Mouse (Mus musculus) neural tube, embryonic 11.5 days (tissue): ENCODE data around the gene Zfp937. TPM values are rescaled to one million over a fixed set of nuclear protein-coding genes. Genes with fewer than 3 reads are reported as not detected.
"Not testable (repeated sequence)": the region's sequence is repeated elsewhere in the genome, so short reads cannot be mapped to it uniquely, and the experiment has no call there.

Experiments
- ATAC-seq: fragments of 200-750 bp; cut with Nextera tagmentation; 2 replicates; pipeline ENCODE4 v1.8.0; 2017; ENCODE audit warnings: moderate number of reproducible peaks, mild to moderate bottlenecking, moderate TSS enrichment, moderate library complexity; ENCODE audit not compliant: insufficient read depth, low FRiP score, low TSS enrichment
- DNase-seq: peaks from one replicate; pipeline ENCODE4 v3.0.0-alpha.2; 2015; ENCODE audit warnings: low spot score
- H3K27ac ChIP-seq: fragments of 300-500 bp; sonication (generic); 2 replicates; pipeline ENCODE4 v1.5.1; 2014; ENCODE audit warnings: low read depth, mild to moderate bottlenecking, low read length
- H3K27me3 ChIP-seq: fragments of 300-500 bp; sonication (generic); 2 replicates; pipeline ENCODE4 v1.6.1; 2014; ENCODE audit warnings: mild to moderate bottlenecking, low read length, mixed read lengths; ENCODE audit not compliant: control insufficient read depth, insufficient read depth
- H3K36me3 ChIP-seq: fragments of 300-500 bp; sonication (generic); 2 replicates; pipeline ENCODE4 v1.6.1; 2014; ENCODE audit warnings: mild to moderate bottlenecking, low read length, moderate library complexity, mixed read lengths; ENCODE audit not compliant: control insufficient read depth, insufficient read depth
- H3K4me1 ChIP-seq: fragments of 300-500 bp; sonication (generic); 2 replicates; pipeline ENCODE4 v1.6.1; 2014; ENCODE audit warnings: low read length, mixed read lengths; ENCODE audit not compliant: control insufficient read depth, insufficient read depth
- H3K4me2 ChIP-seq: fragments of 300-500 bp; sonication (generic); 2 replicates; pipeline ENCODE4 v1.6.1; 2014; ENCODE audit warnings: low read depth, mild to moderate bottlenecking, moderate library complexity
- H3K4me3 ChIP-seq: fragments of 300-500 bp; sonication (generic); 2 replicates; pipeline ENCODE4 v1.5.1; 2014; ENCODE audit warnings: low read depth, low read length
- H3K9ac ChIP-seq: fragments of 300-500 bp; sonication (generic); 2 replicates; pipeline ENCODE4 v1.6.1; 2014; ENCODE audit warnings: mild to moderate bottlenecking, low read length
- H3K9me3 ChIP-seq: fragments of 300-500 bp; sonication (generic); 2 replicates; pipeline ENCODE4 v1.6.1; 2016; ENCODE audit warnings: low read length; ENCODE audit not compliant: control insufficient read depth
- WGBS: fragments of 180-500 bp; shearing (Covaris S2); extraction: QIAGEN DNeasy Blood & Tissue Kit; methylation state at CpG from one replicate; pipeline ENCODE4 v1.1.7; 2014; 5-methylcytosine and 5-hydroxymethylcytosine counted together
- polyA plus RNA-seq: library from polyadenylated mRNA; unstranded; fragments of >200 nt; fragmentation: Nextera tagmentation; extraction: Ambion mirVana; gene quantifications from 2 replicates; pipeline ENCODE4 v1.2.1, GENCODE M21; 2014

Zfp937 gene
- 10.0 and 14.0 TPM in 2 replicates for polyA plus RNA-seq

DNA sequence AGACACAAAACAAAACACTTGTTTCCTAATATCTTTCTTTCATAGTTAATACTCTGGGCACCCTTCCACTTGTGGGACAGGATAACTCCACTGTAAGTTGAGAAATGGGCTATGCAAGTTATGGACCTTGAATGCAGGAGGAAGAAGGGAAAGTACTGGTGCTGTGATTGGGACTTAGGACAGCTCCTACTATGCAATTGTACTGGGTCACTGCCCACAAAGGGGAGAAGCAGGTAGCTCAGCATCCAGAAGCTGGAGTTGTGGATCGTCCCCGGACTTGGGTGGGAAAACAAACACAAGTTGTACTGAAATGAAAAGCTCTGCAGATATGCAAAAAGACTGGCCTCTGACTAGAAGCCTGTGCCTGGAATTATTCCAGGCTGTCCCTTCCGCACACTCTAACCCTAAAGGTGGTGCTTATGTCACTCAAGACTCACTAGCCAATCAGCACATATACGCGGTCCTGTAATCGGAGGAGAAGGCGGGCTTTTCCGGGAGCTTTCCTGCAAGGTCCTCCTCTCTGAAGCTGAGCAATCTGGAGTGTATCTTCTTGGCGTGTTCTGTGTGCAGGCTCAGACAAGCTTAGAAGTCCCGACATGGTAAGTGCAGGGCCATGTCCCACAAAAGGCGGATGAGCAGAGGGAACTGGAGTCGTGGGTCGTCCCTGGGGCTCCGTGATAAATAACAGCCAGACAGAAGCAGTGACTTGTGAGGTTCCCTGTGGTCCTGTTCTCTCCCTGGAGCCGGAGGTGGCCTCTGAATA lies at the start of gene Zfp937:
TSS of gene Zfp937 (plus strand) at position 474 of the 763 bp plus-strand sequence.
- ATAC-seq (peak; percentile 99), DNase-seq (peak; percentile 71)
- WGBS: 1% methylated on average over 15 of the region's 15 CpGs
- H3K9me3 ChIP-seq, H3K4me1 ChIP-seq, H3K36me3 ChIP-seq, H3K27ac ChIP-seq, H3K27me3 ChIP-seq: not testable (repeated sequence)
- Histone ChIP-seq H3K4me3 (peak within 1 kb of the TSS; percentile 31), H3K4me2 (peak within 1 kb of the TSS; percentile 25), H3K9ac (peak within 1 kb of the TSS; percentile 44; the same call in 1 of the 2 replicates)

DNA sequence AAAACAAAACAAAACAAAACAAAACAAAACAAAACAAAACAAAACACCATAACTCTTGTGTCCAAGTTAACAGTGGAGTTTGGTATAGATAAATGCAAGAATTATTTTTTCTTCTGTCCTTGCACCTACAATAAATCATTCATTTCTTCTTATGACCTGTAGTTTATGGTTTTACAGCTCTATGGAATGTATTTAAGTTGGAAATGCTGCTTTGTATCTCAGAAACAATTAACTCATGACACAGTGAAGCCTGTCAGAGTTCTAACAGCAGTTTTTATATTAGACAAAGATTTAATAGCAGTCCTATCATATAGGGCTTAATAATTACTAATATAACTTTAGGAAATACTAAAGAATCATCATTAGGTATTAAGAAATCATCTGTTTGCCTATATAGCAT lies 44.0 kb upstream of the Zfp937 start:
- H3K27me3 ChIP-seq: no peaks in the 10 kb centered on the region
- no peak for ATAC-seq
- no peaks in the 10 kb centered on the region for H3K36me3 ChIP-seq
- no peak overlapping the region for H3K9ac ChIP-seq
- DNase-seq: no peak
- no peak overlapping the region for H3K4me3 ChIP-seq
- no peaks in the 10 kb centered on the region for H3K4me1 ChIP-seq
- H3K27ac ChIP-seq: no peak overlapping the region
- no peak overlapping the region for H3K4me2 ChIP-seq
- no peaks in the 10 kb centered on the region for H3K9me3 ChIP-seq

DNA sequence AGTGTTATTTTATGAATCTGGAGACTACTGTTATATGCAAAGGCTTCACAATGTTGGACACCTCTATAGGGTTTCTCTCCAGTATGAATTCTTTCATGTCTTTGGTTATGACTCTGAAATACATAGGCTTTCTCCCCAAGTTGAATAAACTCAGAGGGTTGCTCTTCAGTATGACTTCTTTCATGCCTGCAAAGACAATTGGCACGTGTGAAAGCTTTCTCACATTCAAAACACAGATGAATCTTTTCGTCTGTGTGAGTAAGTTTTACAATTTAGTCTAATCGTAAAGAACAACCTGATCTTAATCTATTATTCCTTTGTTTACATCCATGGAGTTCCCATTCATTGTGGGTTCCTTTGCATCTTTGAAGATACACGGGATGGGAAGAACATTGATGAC lies 38.3 kb upstream of the Zfp937 start, which contains the start of gene Gm10770:
TSS of gene Gm10770 (minus strand) at position 101 of the 400 bp plus-strand sequence.
- not testable (repeated sequence) for H3K27ac ChIP-seq, H3K36me3 ChIP-seq, H3K4me2 ChIP-seq, ATAC-seq, H3K9me3 ChIP-seq, H3K4me3 ChIP-seq, H3K27me3 ChIP-seq, H3K4me1 ChIP-seq, H3K9ac ChIP-seq, DNase-seq
- WGBS: 86% methylated on average over 4 of the region's 4 CpGs

DNA sequence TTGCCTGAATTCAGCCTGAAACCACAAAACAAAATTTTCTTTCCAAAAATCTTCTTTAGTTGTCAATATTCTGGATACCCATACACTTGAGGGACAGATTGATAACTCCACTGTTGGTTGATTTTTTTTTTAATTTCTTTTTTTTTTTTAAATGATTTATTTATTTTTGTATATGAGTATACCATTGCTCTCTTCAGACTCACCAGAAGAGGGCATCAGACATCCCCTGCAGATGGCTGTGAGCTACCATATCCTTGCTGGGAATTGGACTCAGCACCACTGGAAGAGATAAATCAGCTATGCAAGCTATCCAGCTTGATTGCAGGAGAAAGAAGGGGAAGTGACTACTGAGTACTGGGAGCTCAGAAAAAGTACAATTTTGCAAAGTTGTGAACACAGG lies 36.8 kb upstream of the Zfp937 start:
- not testable (repeated sequence) for H3K27ac ChIP-seq, H3K27me3 ChIP-seq, H3K4me2 ChIP-seq, H3K9me3 ChIP-seq, H3K9ac ChIP-seq, H3K4me3 ChIP-seq, H3K36me3 ChIP-seq, H3K4me1 ChIP-seq, DNase-seq, ATAC-seq

DNA sequence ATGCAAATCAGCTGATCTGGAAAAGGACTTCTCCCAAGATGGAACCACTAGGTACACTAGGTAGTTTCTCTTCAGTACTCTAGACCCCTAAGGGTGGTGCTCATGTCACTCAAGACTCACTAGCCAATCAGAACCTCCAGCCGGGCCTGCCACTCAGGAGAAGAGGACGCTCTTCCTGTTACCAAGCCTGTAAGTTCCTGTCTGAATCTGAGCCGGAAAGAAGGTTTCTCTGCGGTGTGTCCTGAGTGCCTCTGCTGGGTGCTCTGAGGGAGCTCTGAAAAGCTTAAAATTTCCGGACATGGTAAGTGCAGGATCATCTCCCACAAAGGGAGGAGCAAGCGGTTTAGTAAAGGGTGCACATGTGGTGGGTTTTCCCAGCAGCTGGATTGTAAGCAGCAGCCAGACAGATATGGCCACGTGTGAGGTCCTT lies 36.3 kb upstream of the Zfp937 start, which contains the start of gene Gm14139:
TSS of gene Gm14139 (plus strand) at position 186 of the 430 bp plus-strand sequence.
- H3K27ac ChIP-seq, H3K27me3 ChIP-seq, H3K4me1 ChIP-seq, H3K4me2 ChIP-seq, ATAC-seq, H3K36me3 ChIP-seq, H3K9ac ChIP-seq, H3K4me3 ChIP-seq, DNase-seq, H3K9me3 ChIP-seq: not testable (repeated sequence)
- WGBS: 82% methylated on average over 7 of the region's 7 CpGs

DNA sequence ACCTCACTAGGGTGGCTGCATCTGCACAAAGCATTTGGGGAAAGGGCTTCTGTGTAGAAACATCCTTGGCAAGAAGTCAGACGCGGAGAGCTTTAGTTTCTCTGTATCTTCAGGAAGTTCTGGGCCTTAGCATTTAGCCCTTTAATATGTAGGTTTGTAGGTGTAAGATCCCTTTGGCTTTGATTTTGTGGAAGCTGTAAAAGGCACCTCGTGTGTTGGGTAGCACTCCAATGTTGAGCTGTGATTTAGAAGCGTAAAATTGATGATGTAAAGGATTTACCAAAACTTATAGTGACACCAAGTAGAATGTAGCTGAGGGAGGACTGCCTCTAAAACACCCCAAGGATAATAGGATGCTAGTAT lies 471 bp downstream of the Zfp937 start:
- H3K27me3 ChIP-seq, H3K36me3 ChIP-seq, H3K27ac ChIP-seq, H3K9me3 ChIP-seq, DNase-seq, H3K4me1 ChIP-seq: not testable (repeated sequence)
- H3K4me2 ChIP-seq: peak overlapping the region; percentile 25
- peak overlapping the region; percentile 31 for H3K4me3 ChIP-seq
- 0% methylated on average over 2 of the region's 4 CpGs for WGBS
- peak overlapping the region; percentile 44; the same call in 1 of the 2 replicates for H3K9ac ChIP-seq
- peak; percentile 17; the same call in 1 of the 2 replicates for ATAC-seq

DNA sequence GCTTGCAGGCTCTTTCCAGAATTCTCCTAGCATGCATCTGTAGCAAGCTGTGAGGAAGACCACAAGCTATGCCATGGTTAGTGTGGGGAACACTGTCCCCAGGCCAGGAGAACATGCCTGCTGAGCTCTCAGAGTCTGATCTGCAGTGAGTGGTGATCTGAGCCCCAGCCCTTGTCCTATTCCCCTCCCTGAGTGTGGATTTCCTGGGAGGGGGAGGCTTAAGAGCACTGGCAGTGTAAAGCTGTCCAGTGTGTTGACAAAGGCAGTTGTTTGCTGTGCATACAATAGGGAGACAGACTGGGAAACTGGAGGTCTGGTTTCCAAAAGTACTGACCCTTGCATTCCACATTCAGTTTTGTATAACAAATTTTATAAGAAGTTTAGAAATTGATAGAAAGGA lies 5.4 kb downstream of the Zfp937 start:
- not testable (repeated sequence) for H3K36me3 ChIP-seq, H3K27me3 ChIP-seq

DNA sequence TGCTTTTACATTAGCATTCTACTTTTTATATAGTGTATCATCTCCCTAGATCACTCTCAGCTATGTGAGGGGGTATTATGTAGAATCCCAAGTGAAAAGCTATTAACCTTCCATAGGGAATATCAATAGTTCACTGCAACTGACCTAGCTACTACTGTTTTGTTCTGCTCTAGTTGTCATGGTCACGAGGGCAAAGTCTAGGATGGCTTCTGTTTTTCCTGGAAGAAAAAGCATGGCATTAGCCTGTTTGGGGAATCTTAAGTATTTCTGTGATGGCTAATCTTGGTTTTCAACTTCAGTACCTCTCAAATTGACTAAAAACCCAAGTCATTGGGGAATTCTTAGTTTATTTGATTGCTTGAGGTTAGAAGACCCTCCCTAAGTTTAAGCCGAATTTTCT lies 25.3 kb downstream of the Zfp937 start:
- Histone ChIP-seq H3K9me3 (no peaks in the 10 kb centered on the region), H3K4me2 (no peak overlapping the region), H3K4me1 (no peaks in the 10 kb centered on the region), H3K9ac (no peak overlapping the region), H3K27me3 (no peaks in the 10 kb centered on the region), H3K36me3 (no peaks in the 10 kb centered on the region; the same call in 1 of the 2 replicates), H3K4me3 (no peak overlapping the region), H3K27ac (no peak overlapping the region)
- ATAC-seq (no peak), DNase-seq (no peak)
- WGBS: 90% methylated on average over 2 of the region's 2 CpGs

More for the DNA sequence above, 5.4 kb downstream of the Zfp937 start:
- H3K9ac ChIP-seq, H3K4me1 ChIP-seq, ATAC-seq, H3K4me2 ChIP-seq, H3K9me3 ChIP-seq, H3K27ac ChIP-seq, H3K4me3 ChIP-seq, DNase-seq: not testable (repeated sequence)

DNA sequence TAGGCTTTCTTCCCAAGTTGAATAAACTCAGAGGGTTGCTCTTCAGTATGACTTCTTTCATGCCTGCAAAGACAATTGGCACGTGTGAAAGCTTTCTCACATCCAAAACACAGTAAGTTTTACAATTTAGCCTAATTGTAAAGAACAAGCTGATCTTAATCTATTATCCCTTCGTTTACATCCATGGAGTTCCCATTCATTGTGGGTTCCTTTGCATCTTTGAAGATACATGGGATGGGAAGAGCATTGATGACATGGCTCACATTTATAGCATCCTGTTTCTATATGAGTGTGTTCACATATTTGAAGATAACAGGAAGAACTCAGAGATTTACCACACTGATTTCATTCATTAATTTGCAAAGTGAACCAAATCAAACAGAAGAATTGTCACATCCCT lies 37.6 kb downstream of the Zfp937 start, which contains the start of gene Gm21994:
TSS of gene Gm21994 (minus strand) at position 101 of the 400 bp plus-strand sequence.
- H3K36me3 ChIP-seq, H3K27ac ChIP-seq, DNase-seq, H3K9me3 ChIP-seq, H3K4me1 ChIP-seq, H3K27me3 ChIP-seq, H3K4me2 ChIP-seq, H3K9ac ChIP-seq, H3K4me3 ChIP-seq, ATAC-seq: not testable (repeated sequence)
- WGBS: 65% methylated on average over 2 of the region's 2 CpGs
